Mouse (Mus musculus) olfactory bulb, adult 2 months (tissue): Measurements from ENCODE around the gene Cort.

Experiments used
- CTCF ChIP-seq: fragments of 200-500 bp; IDR thresholded peaks from 2 replicates; pipeline ENCODE4 v1.5.1; 2012; ENCODE audit warnings: low read depth, mild to moderate bottlenecking, low read length, moderate library complexity; ENCODE audit not compliant: insufficient read depth
- POLR2A ChIP-seq: fragments of 200-500 bp; IDR thresholded peaks from 2 replicates; pipeline ENCODE4 v1.6.1; 2012; ENCODE audit warnings: mild to moderate bottlenecking, low read depth, low read length, moderate library complexity; ENCODE audit not compliant: insufficient read depth

DNA sequence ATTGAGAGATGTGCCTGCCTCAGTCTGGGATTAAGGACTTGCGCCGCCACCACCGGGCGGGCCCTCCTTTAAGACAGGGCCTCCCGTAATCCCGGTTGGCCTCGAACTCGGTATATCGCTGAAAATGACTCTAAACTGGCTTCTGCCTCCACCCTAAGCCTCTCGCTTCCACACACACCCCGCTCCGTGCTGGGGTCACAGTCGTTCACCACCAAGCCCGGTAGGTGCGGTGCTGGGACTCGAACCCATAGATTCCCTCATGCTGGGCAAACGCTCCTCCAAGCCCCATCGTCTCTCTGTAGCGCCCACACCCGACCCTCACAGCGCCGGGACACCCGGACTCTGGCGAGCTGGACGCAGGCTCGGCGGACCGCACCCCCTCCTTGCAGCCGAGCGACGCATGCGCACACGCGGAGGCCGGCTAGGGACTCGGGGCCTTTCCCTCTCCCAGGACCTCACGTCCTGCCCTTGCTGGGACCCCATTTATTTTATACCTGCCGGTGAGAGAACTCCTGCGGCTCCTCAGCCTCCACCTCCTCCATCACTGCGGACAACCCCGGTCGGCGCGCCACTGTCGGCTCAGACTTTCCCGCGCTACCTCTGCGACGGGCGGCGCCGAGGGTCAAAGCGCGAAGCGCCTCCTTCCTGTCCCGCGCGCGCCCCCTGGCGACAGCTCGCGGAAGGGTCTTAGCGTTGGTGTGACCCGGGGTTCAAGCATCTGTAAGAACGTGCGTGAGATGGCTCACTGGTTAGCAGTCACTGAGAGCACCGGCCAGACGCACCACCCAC is 10.6 kb upstream of the Cort start, which contains the start of gene Cenps:
- TF ChIP-seq POLR2A (0 out of 2 replicates have a peak, but pooled peaks have one; percentile 15), CTCF (peak; percentile 98)
